Mouse (Mus musculus) forebrain, embryonic 14.5 days (tissue): ENCODE measurements around the gene Nt5c2. TPM values are rescaled to one million over a fixed set of nuclear protein-coding genes. Genes with fewer than 3 reads are reported as not detected.
A peak's percentile ranks its signal among the peaks of the same experiment; 100 is the strongest.
"Not testable (repeated sequence)": the region's sequence is repeated elsewhere in the genome, so short reads cannot be mapped to it uniquely, and the experiment has no call there.

Experiments used
- ATAC-seq: fragments of 200-750 bp; cut with Nextera tagmentation; 2 replicates; pipeline ENCODE4 v1.8.0; 2017; ENCODE audit warnings: mild to moderate bottlenecking, moderate library complexity
- DNase-seq: peaks from one replicate; pipeline ENCODE4 v3.0.0-alpha.2; 2015; ENCODE audit warnings: low spot score
- H3K27ac ChIP-seq: fragments of 300-500 bp; sonication (generic); 2 replicates; pipeline ENCODE4 v1.5.1; 2014; ENCODE audit warnings: low read depth, mild to moderate bottlenecking, control low read depth, low read length, moderate library complexity
- H3K27me3 ChIP-seq: fragments of 300-500 bp; sonication (generic); replicated peaks from 2 replicates; pipeline ENCODE4 v1.6.1; 2014; ENCODE audit warnings: low read length, control low read depth, mixed read lengths; ENCODE audit not compliant: control insufficient read depth, insufficient read depth
- H3K36me3 ChIP-seq: fragments of 300-500 bp; sonication (generic); 2 replicates; pipeline ENCODE4 v1.6.1; 2014; ENCODE audit warnings: low read length, control low read depth; ENCODE audit not compliant: control insufficient read depth, insufficient read depth
- H3K4me1 ChIP-seq: fragments of 300-500 bp; sonication (generic); 2 replicates; pipeline ENCODE4 v1.6.1; 2014; ENCODE audit warnings: antibody characterized with exemption, low read length, control low read depth; ENCODE audit not compliant: control insufficient read depth, insufficient read depth
- H3K4me2 ChIP-seq: fragments of 300-500 bp; sonication (generic); 2 replicates; pipeline ENCODE4 v1.6.1; 2014; ENCODE audit warnings: mild to moderate bottlenecking, control low read depth, low read length
- H3K4me3 ChIP-seq: fragments of 300-500 bp; sonication (generic); 2 replicates; pipeline ENCODE4 v1.5.1; 2014; ENCODE audit warnings: low read depth, low read length, control low read depth
- H3K9ac ChIP-seq: fragments of 300-500 bp; sonication (generic); 2 replicates; pipeline ENCODE4 v1.6.1; 2014; ENCODE audit warnings: mild to moderate bottlenecking, low read length, control low read depth, moderate library complexity
- H3K9me3 ChIP-seq: fragments of 300-500 bp; sonication (generic); replicated peaks from 2 replicates; pipeline ENCODE4 v1.6.1; 2016; ENCODE audit warnings: low read length, control low read depth, mixed read lengths; ENCODE audit not compliant: control insufficient read depth
- WGBS: fragments of 180-500 bp; shearing (Covaris S2); extraction: QIAGEN DNeasy Blood & Tissue Kit; methylation state at CpG from one replicate; pipeline ENCODE4 v1.1.7; 2014; 5-methylcytosine and 5-hydroxymethylcytosine counted together
- polyA plus RNA-seq: library from polyadenylated mRNA; unstranded; fragments of >200 nt; fragmentation: Nextera tagmentation; extraction: Ambion mirVana; gene quantifications from 2 replicates; pipeline ENCODE4 v1.2.1, GENCODE M21; 2014

Nt5c2 gene
- polyA plus RNA-seq, 1 experiment from 2014 or later = 84.2 TPM

GRCm38 (mm10) chr19:46999753-47000152, 15.2 kb downstream of the Nt5c2 start:
- H3K4me1 ChIP-seq = no peaks in the 10 kb centered on the region
- H3K27me3 ChIP-seq = no peaks in the 10 kb centered on the region
- H3K9ac ChIP-seq = no peak overlapping the region
- no peak overlapping the region for H3K4me3 ChIP-seq
- no peak overlapping the region for H3K27ac ChIP-seq
- no peaks in the 10 kb centered on the region for H3K9me3 ChIP-seq
- 88% methylated on average over 6 of the region's 6 CpGs for WGBS
- no peak overlapping the region for H3K4me2 ChIP-seq
- ATAC-seq (no peak), DNase-seq (no peak)
- H3K36me3 ChIP-seq = no peaks in the 10 kb centered on the region

- H3K4me3 ChIP-seq = no peak overlapping the region
- WGBS = 85% methylated on average over 4 of the region's 4 CpGs
- no peaks in the 10 kb centered on the region for H3K4me1 ChIP-seq
- no peak overlapping the region for H3K9ac ChIP-seq
- H3K4me2 ChIP-seq = no peak overlapping the region
- no peaks in the 10 kb centered on the region for H3K27me3 ChIP-seq
- no peaks in the 10 kb centered on the region for H3K9me3 ChIP-seq
- no peaks in the 10 kb centered on the region for H3K36me3 ChIP-seq
- no peak overlapping the region for H3K27ac ChIP-seq
- DNase-seq (no peak), ATAC-seq (no peak)
Measured at GRCm38 (mm10) chr19:46998953-46999352, 16.0 kb downstream of the Nt5c2 start.

GRCm38 (mm10) chr19:46998168-46998870, 16.6 kb downstream of the Nt5c2 start:
- no peaks in the 10 kb centered on the region for H3K36me3 ChIP-seq
- H3K4me1 ChIP-seq = no peaks in the 10 kb centered on the region
- DNase-seq = no peak
- WGBS = 77% methylated on average over 8 of the region's 8 CpGs
- H3K4me2 ChIP-seq = no peak overlapping the region
- H3K27ac ChIP-seq = no peak overlapping the region
- ATAC-seq = no peak; the same call in 1 of the 2 replicates
- H3K9me3 ChIP-seq = no peaks in the 10 kb centered on the region
- H3K27me3 ChIP-seq = no peaks in the 10 kb centered on the region
- no peak overlapping the region for H3K9ac ChIP-seq
- H3K4me3 ChIP-seq = no peak overlapping the region

GRCm38 (mm10) chr19:46996095-46996494, 18.9 kb downstream of the Nt5c2 start:
- no peak overlapping the region for H3K9ac ChIP-seq
- no peaks in the 10 kb centered on the region for H3K4me1 ChIP-seq
- H3K4me3 ChIP-seq = no peak overlapping the region
- ATAC-seq = no peak
- H3K36me3 ChIP-seq = no peaks in the 10 kb centered on the region
- H3K27me3 ChIP-seq = no peaks in the 10 kb centered on the region
- 80% methylated on average over 9 of the region's 9 CpGs for WGBS
- no peak overlapping the region for H3K27ac ChIP-seq
- no peaks in the 10 kb centered on the region for H3K9me3 ChIP-seq
- H3K4me2 ChIP-seq = no peak overlapping the region
- no peak for DNase-seq

- H3K36me3 ChIP-seq, H3K27ac ChIP-seq, ATAC-seq, DNase-seq, H3K4me1 ChIP-seq, H3K27me3 ChIP-seq, H3K9me3 ChIP-seq, H3K4me2 ChIP-seq, H3K9ac ChIP-seq, H3K4me3 ChIP-seq: not testable (repeated sequence)
- WGBS = 72% methylated on average over 4 of the region's 4 CpGs
Measured at GRCm38 (mm10) chr19:46992329-46992728, 22.6 kb downstream of the Nt5c2 start.

GRCm38 (mm10) chr19:46991145-46991544, 23.8 kb downstream of the Nt5c2 start:
- H3K9ac ChIP-seq = no peak overlapping the region
- no peak overlapping the region for H3K27ac ChIP-seq
- 8% methylated on average over 5 of the region's 5 CpGs for WGBS
- no peaks in the 10 kb centered on the region for H3K9me3 ChIP-seq
- ATAC-seq = no peak
- peak; percentile 89 for DNase-seq
- no peak overlapping the region for H3K4me3 ChIP-seq
- H3K4me1 ChIP-seq = no peaks in the 10 kb centered on the region
- no peaks in the 10 kb centered on the region for H3K27me3 ChIP-seq
- no peaks in the 10 kb centered on the region for H3K36me3 ChIP-seq
- H3K4me2 ChIP-seq = no peak overlapping the region

- not testable (repeated sequence) for H3K27ac ChIP-seq, ATAC-seq, H3K4me3 ChIP-seq, DNase-seq, H3K4me2 ChIP-seq, H3K9me3 ChIP-seq, H3K27me3 ChIP-seq, H3K36me3 ChIP-seq, H3K4me1 ChIP-seq, H3K9ac ChIP-seq
- WGBS = 81% methylated on average over 8 of the region's 8 CpGs
Measured at GRCm38 (mm10) chr19:46990625-46991024, 24.3 kb downstream of the Nt5c2 start.

GRCm38 (mm10) chr19:46990153-46990518, 24.8 kb downstream of the Nt5c2 start:
- no peaks in the 10 kb centered on the region for H3K36me3 ChIP-seq
- no peak overlapping the region for H3K4me2 ChIP-seq
- no peak overlapping the region for H3K4me3 ChIP-seq
- no peak for DNase-seq
- no peaks in the 10 kb centered on the region for H3K4me1 ChIP-seq
- H3K9ac ChIP-seq = no peak overlapping the region
- no peaks in the 10 kb centered on the region for H3K27me3 ChIP-seq
- no peak overlapping the region for H3K27ac ChIP-seq
- ATAC-seq = no peak
- no peaks in the 10 kb centered on the region for H3K9me3 ChIP-seq
- WGBS = 79% methylated on average over 3 of the region's 3 CpGs

- Histone ChIP-seq H3K9me3 (no peaks in the 10 kb centered on the region), H3K4me1 (no peaks in the 10 kb centered on the region), H3K9ac (no peak overlapping the region), H3K36me3 (no peaks in the 10 kb centered on the region), H3K27me3 (no peaks in the 10 kb centered on the region), H3K4me2 (no peak overlapping the region), H3K27ac (no peak overlapping the region), H3K4me3 (no peak overlapping the region)
- ATAC-seq = no peak
- no peak for DNase-seq
- 66% methylated on average over 20 of the region's 20 CpGs for WGBS
Measured at GRCm38 (mm10) chr19:46989479-46990152, 25.3 kb downstream of the Nt5c2 start.
